Mouse (Mus musculus) intestine, embryonic 16.5 days (tissue): ENCODE results near the gene Nr4a2. TPM values are rescaled to one million over a fixed set of nuclear protein-coding genes. Genes with fewer than 3 reads are reported as not detected.

Source experiments
- ATAC-seq: fragments of 200-750 bp; cut with Nextera tagmentation; 2 replicates; pipeline ENCODE4 v1.8.0; 2017; ENCODE audit warnings: moderate TSS enrichment, moderate library complexity
- H3K27ac ChIP-seq: fragments of 300-500 bp; sonication (generic); 2 replicates; pipeline ENCODE4 v1.5.1; 2014; ENCODE audit warnings: mild to moderate bottlenecking, low read length
- H3K27me3 ChIP-seq: fragments of 300-500 bp; sonication (generic); replicated peaks from 2 replicates; pipeline ENCODE4 v1.6.1; 2014; ENCODE audit warnings: low read length, control low read depth, mixed read lengths; ENCODE audit not compliant: control insufficient read depth, insufficient read depth
- H3K36me3 ChIP-seq: fragments of 300-500 bp; sonication (generic); 2 replicates; pipeline ENCODE4 v1.6.1; 2014; ENCODE audit warnings: low read length, control low read depth; ENCODE audit not compliant: control insufficient read depth, insufficient read depth
- H3K4me1 ChIP-seq: fragments of 300-500 bp; sonication (generic); 2 replicates; pipeline ENCODE4 v1.6.1; 2014; ENCODE audit warnings: low read length, control low read depth, mixed read lengths; ENCODE audit not compliant: control insufficient read depth, insufficient read depth
- H3K4me2 ChIP-seq: fragments of 300-500 bp; sonication (generic); 2 replicates; pipeline ENCODE4 v1.6.1; 2014; ENCODE audit warnings: low read depth, low read length, control low read depth
- H3K4me3 ChIP-seq: fragments of 300-500 bp; sonication (generic); 2 replicates; pipeline ENCODE4 v1.5.1; 2014; ENCODE audit warnings: mild to moderate bottlenecking, low read length
- H3K9ac ChIP-seq: fragments of 300-500 bp; sonication (generic); 2 replicates; pipeline ENCODE4 v1.6.1; 2014; ENCODE audit warnings: low read depth, low read length
- H3K9me3 ChIP-seq: fragments of 300-500 bp; sonication (generic); 2 replicates; pipeline ENCODE4 v1.6.1; 2016; ENCODE audit warnings: low read length, control low read depth; ENCODE audit not compliant: control insufficient read depth
- WGBS: fragments of 180-500 bp; shearing (Covaris S2); extraction: QIAGEN DNeasy Blood & Tissue Kit; methylation state at CpG from one replicate; pipeline ENCODE4 v1.1.7; 2014; 5-methylcytosine and 5-hydroxymethylcytosine counted together
- polyA plus RNA-seq: library from polyadenylated mRNA; unstranded; fragments of >200 nt; fragmentation: Nextera tagmentation; extraction: Ambion mirVana; gene quantifications from 2 replicates; pipeline ENCODE4 v1.2.1, GENCODE M21; 2015

Nr4a2 gene
- polyA plus RNA-seq, 1 experiment from 2014 or later, result 2.9 TPM

GRCm38 (mm10) chr2:57113431-57113830 is 10.4 kb downstream of the Nr4a2 start:
- 50% methylated on average over 5 of the region's 5 CpGs for WGBS
- H3K4me1 ChIP-seq, result peaks cover 18% of the 10 kb centered on the region
- no peak overlapping the region for H3K9ac ChIP-seq
- no peak overlapping the region for H3K4me3 ChIP-seq
- H3K27me3 ChIP-seq, result peaks cover 42% of the 10 kb centered on the region
- H3K27ac ChIP-seq, result no peak overlapping the region
- H3K9me3 ChIP-seq, result no peaks in the 10 kb centered on the region
- no peak overlapping the region for H3K4me2 ChIP-seq
- no peak for ATAC-seq
- no peaks in the 10 kb centered on the region for H3K36me3 ChIP-seq

GRCm38 (mm10) chr2:57112949-57113348 is 10.9 kb downstream of the Nr4a2 start:
- 57% methylated on average over 6 of the region's 6 CpGs for WGBS
- H3K27ac ChIP-seq, result no peak overlapping the region
- no peak for ATAC-seq
- no peaks in the 10 kb centered on the region for H3K36me3 ChIP-seq
- H3K9me3 ChIP-seq, result no peaks in the 10 kb centered on the region
- H3K4me2 ChIP-seq, result no peak overlapping the region
- no peak overlapping the region for H3K4me3 ChIP-seq
- peaks cover 44% of the 10 kb centered on the region for H3K27me3 ChIP-seq
- no peak overlapping the region for H3K9ac ChIP-seq
- peaks cover 18% of the 10 kb centered on the region for H3K4me1 ChIP-seq

GRCm38 (mm10) chr2:57111791-57112538 is 11.8 kb downstream of the Nr4a2 start:
- peaks cover 47% of the 10 kb centered on the region for H3K27me3 ChIP-seq
- H3K4me3 ChIP-seq, result peak overlapping the region; percentile 9
- H3K4me2 ChIP-seq, result no peak overlapping the region
- no peak overlapping the region for H3K9ac ChIP-seq
- H3K36me3 ChIP-seq, result no peaks in the 10 kb centered on the region
- no peak for ATAC-seq
- 20% methylated on average over 38 of the region's 38 CpGs for WGBS
- H3K27ac ChIP-seq, result no peak overlapping the region
- H3K4me1 ChIP-seq, result peaks cover 18% of the 10 kb centered on the region
- no peaks in the 10 kb centered on the region for H3K9me3 ChIP-seq

GRCm38 (mm10) chr2:57111011-57111790 is 12.6 kb downstream of the Nr4a2 start:
- WGBS, result 23% methylated on average over 39 of the region's 39 CpGs
- Histone ChIP-seq H3K36me3 (no peaks in the 10 kb centered on the region), H3K27ac (no peak overlapping the region), H3K4me1 (peaks cover 18% of the 10 kb centered on the region), H3K4me2 (no peak overlapping the region), H3K9ac (no peak overlapping the region), H3K27me3 (peaks cover 47% of the 10 kb centered on the region), H3K4me3 (peak overlapping the region; percentile 9), H3K9me3 (no peaks in the 10 kb centered on the region)
- ATAC-seq, result no peak

GRCm38 (mm10) chr2:57110401-57110800 is 13.4 kb downstream of the Nr4a2 start:
- Histone ChIP-seq H3K4me1 (peaks cover 13% of the 10 kb centered on the region), H3K4me3 (no peak overlapping the region), H3K27ac (no peak overlapping the region), H3K36me3 (no peaks in the 10 kb centered on the region), H3K27me3 (peaks cover 55% of the 10 kb centered on the region), H3K9ac (no peak overlapping the region), H3K4me2 (no peak overlapping the region), H3K9me3 (no peaks in the 10 kb centered on the region)
- WGBS, result 40% methylated on average over 16 of the region's 16 CpGs
- ATAC-seq, result no peak

- no peaks in the 10 kb centered on the region for H3K36me3 ChIP-seq
- H3K4me2 ChIP-seq, result no peak overlapping the region
- no peak for ATAC-seq
- H3K27ac ChIP-seq, result no peak overlapping the region
- no peak overlapping the region for H3K9ac ChIP-seq
- 33% methylated on average over 14 of the region's 14 CpGs for WGBS
- peaks cover 9% of the 10 kb centered on the region; the same call in 1 of the 2 replicates for H3K4me1 ChIP-seq
- H3K4me3 ChIP-seq, result no peak overlapping the region
- peaks cover 59% of the 10 kb centered on the region for H3K27me3 ChIP-seq
- no peaks in the 10 kb centered on the region for H3K9me3 ChIP-seq
Measured at GRCm38 (mm10) chr2:57109926-57110325, 13.9 kb downstream of the Nr4a2 start.

GRCm38 (mm10) chr2:57109301-57109700 is 14.5 kb downstream of the Nr4a2 start:
- 35% methylated on average over 11 of the region's 11 CpGs for WGBS
- Histone ChIP-seq H3K27ac (no peak overlapping the region), H3K36me3 (no peaks in the 10 kb centered on the region), H3K9me3 (no peaks in the 10 kb centered on the region), H3K9ac (no peak overlapping the region), H3K4me1 (peaks cover 9% of the 10 kb centered on the region; the same call in 1 of the 2 replicates), H3K4me3 (no peak overlapping the region), H3K27me3 (peaks cover 66% of the 10 kb centered on the region), H3K4me2 (no peak overlapping the region)
- no peak for ATAC-seq

GRCm38 (mm10) chr2:57108349-57108930 is 15.4 kb downstream of the Nr4a2 start:
- Histone ChIP-seq H3K4me2 (no peak overlapping the region), H3K27me3 (peaks cover 68% of the 10 kb centered on the region), H3K36me3 (no peaks in the 10 kb centered on the region), H3K27ac (no peak overlapping the region), H3K4me1 (peaks cover 8% of the 10 kb centered on the region; the same call in 1 of the 2 replicates), H3K9ac (no peak overlapping the region), H3K9me3 (no peaks in the 10 kb centered on the region), H3K4me3 (no peak overlapping the region)
- no peak for ATAC-seq
- whole genome bisulfite sequencing, result 55% methylated on average over 7 of the region's 7 CpGs

- peaks cover 11% of the 10 kb centered on the region; the same call in 1 of the 2 replicates for H3K4me1 ChIP-seq
- 20% methylated on average over 7 of the region's 7 CpGs for WGBS
- no peak overlapping the region for H3K9ac ChIP-seq
- no peak overlapping the region for H3K4me2 ChIP-seq
- ATAC-seq, result no peak
- H3K27ac ChIP-seq, result no peak overlapping the region
- no peaks in the 10 kb centered on the region for H3K36me3 ChIP-seq
- H3K9me3 ChIP-seq, result no peaks in the 10 kb centered on the region
- no peak overlapping the region for H3K4me3 ChIP-seq
- peaks cover 69% of the 10 kb centered on the region for H3K27me3 ChIP-seq
Measured at GRCm38 (mm10) chr2:57105401-57105800, 18.4 kb downstream of the Nr4a2 start.
